Mouse (Mus musculus) macrophage (primary cell): Measurements from ENCODE around the gene Rab28. TPM values are rescaled to one million over a fixed set of nuclear protein-coding genes. Genes with fewer than 3 reads are reported as not detected.

Experiments used
- H3K27ac ChIP-seq: fragments of 350-480 bp; formaldehyde crosslinking; 2 replicates; pipeline ENCODE4 v1.9.0; 2021
- H3K36me3 ChIP-seq: fragments of 350-480 bp; formaldehyde crosslinking; 2 replicates; pipeline ENCODE4 v1.9.0; 2021; ENCODE audit errors: inconsistent target
- H3K4me3 ChIP-seq: fragments of 350-480 bp; formaldehyde crosslinking; 2 replicates; pipeline ENCODE4 v1.9.0; 2021; ENCODE audit errors: inconsistent target
- H3K79me2 ChIP-seq: fragments of 350-480 bp; formaldehyde crosslinking; 2 replicates; pipeline ENCODE4 v1.9.0; 2021; ENCODE audit errors: inconsistent target
- WGBS: methylation state at CpG from one replicate; pipeline ENCODE4 v1.1.7; 2026; ENCODE audit warnings: inconsistent platforms; ENCODE audit not compliant: missing documents; 5-methylcytosine and 5-hydroxymethylcytosine counted together
- polyA plus RNA-seq: library from polyadenylated mRNA; stranded (reverse); fragments of 250-400 nt; gene quantifications from 3 replicates; pipeline ENCODE4 v1.2.4, GENCODE M21; 2018; ENCODE audit warnings: inconsistent platforms

Gene Rab28
- polyA plus RNA-seq, 1 experiment from 2014 or later = 25.7 TPM

- Histone ChIP-seq H3K79me2 (no peaks in the 10 kb centered on the region), H3K4me3 (no peak overlapping the region), H3K27ac (no peak overlapping the region), H3K36me3 (no peaks in the 10 kb centered on the region)
- WGBS = 100% methylated on average over 2 of the region's 2 CpGs
Observed at GRCm38 (mm10) chr5:41578051-41578450, 129.9 kb downstream of the Rab28 start.

Other genes starting within 250 kb of the Rab28 start
- not detected in 3 replicates for gene Nkx3-2, start 56.3 kb upstream of the Rab28 start, polyA plus RNA-seq
- gene Bod1l, start 136.2 kb upstream of the Rab28 start, polyA plus RNA-seq = 11.9 to 30.5 TPM (median 15.4 TPM) in 3 replicates